Mouse (Mus musculus) forebrain, embryonic 15.5 days (tissue): ENCODE results near the gene Tubb2a. TPM values are rescaled to one million over a fixed set of nuclear protein-coding genes. Genes with fewer than 3 reads are reported as not detected.

Source experiments
- ATAC-seq: fragments of 200-750 bp; cut with Nextera tagmentation; replicated peaks from 2 replicates; pipeline ENCODE4 v1.8.0; 2017; ENCODE audit warnings: mild to moderate bottlenecking, moderate TSS enrichment, moderate library complexity
- H3K27ac ChIP-seq: fragments of 300-500 bp; sonication (generic); replicated peaks from 2 replicates; pipeline ENCODE4 v1.5.1; 2015; ENCODE audit warnings: mild to moderate bottlenecking, inconsistent platforms
- H3K27me3 ChIP-seq: fragments of 300-500 bp; sonication (generic); 2 replicates; pipeline ENCODE4 v1.6.1; 2015; ENCODE audit warnings: inconsistent platforms
- H3K36me3 ChIP-seq: fragments of 300-500 bp; sonication (generic); 2 replicates; pipeline ENCODE4 v1.6.1; 2015; ENCODE audit warnings: mild to moderate bottlenecking, inconsistent platforms
- H3K4me1 ChIP-seq: fragments of 300-500 bp; sonication (generic); 2 replicates; pipeline ENCODE4 v1.6.1; 2015; ENCODE audit warnings: inconsistent platforms
- H3K4me2 ChIP-seq: fragments of 300-500 bp; sonication (generic); replicated peaks from 2 replicates; pipeline ENCODE4 v1.6.1; 2015; ENCODE audit warnings: mild to moderate bottlenecking, inconsistent platforms
- H3K4me3 ChIP-seq: fragments of 300-500 bp; sonication (generic); 2 replicates; pipeline ENCODE4 v1.5.1; 2015; ENCODE audit warnings: mild to moderate bottlenecking, inconsistent platforms
- H3K9ac ChIP-seq: fragments of 300-500 bp; sonication (generic); replicated peaks from 2 replicates; pipeline ENCODE4 v1.6.1; 2015; ENCODE audit warnings: mild to moderate bottlenecking, inconsistent platforms
- H3K9me3 ChIP-seq: fragments of 300-500 bp; sonication (generic); 2 replicates; pipeline ENCODE4 v1.6.1; 2016; ENCODE audit warnings: inconsistent platforms
- WGBS: fragments of 180-500 bp; shearing (Covaris S2); methylation state at CpG from one replicate; pipeline ENCODE4 v1.1.7; 2015; ENCODE audit warnings: mixed read lengths; 5-methylcytosine and 5-hydroxymethylcytosine counted together
- polyA plus RNA-seq: library from polyadenylated mRNA; unstranded; fragments of >200 nt; fragmentation: Nextera tagmentation; extraction: Ambion mirVana; gene quantifications from 2 replicates; pipeline ENCODE4 v1.2.1, GENCODE M21; 2015

Tubb2a gene
- polyA plus RNA-seq, 1 experiment from 2014 or later: 1,682 TPM

DNA sequence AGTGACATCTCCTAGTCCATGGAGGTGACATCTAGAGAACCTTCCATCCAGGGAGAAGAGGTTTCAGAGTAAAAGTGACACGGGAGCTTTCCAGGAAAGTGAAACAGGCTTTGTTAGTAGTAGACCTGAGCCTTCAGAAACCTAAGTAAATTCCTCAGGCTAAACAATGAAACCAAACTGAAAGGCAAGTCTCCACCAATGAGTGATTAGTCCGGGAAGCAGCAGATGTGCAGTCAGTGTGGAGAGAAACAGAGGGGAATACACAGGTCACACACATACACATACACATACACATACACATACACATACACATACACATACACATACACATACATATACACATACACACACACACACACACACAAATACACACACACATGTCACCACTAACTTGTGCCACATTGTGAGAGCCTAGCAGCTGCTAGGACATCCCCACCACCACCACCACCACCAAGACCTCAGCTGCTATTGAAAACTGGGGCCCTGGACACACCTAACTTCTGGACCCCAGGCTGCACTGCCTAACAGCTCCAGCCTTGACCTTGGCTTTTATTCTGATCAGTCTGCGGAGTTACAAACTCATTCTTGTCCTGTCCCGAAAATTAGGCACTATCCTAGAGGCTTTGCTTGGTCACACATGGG lies 31.3 kb upstream of the Tubb2a start:
- Histone ChIP-seq H3K27ac (no peak overlapping the region), H3K4me1 (no peaks in the 10 kb centered on the region), H3K9ac (no peak overlapping the region), H3K36me3 (no peaks in the 10 kb centered on the region), H3K4me3 (no peak overlapping the region), H3K27me3 (no peaks in the 10 kb centered on the region), H3K4me2 (no peak overlapping the region), H3K9me3 (no peaks in the 10 kb centered on the region)
- ATAC-seq: no peak
- 63% methylated on average over 4 of the region's 4 CpGs for WGBS

DNA sequence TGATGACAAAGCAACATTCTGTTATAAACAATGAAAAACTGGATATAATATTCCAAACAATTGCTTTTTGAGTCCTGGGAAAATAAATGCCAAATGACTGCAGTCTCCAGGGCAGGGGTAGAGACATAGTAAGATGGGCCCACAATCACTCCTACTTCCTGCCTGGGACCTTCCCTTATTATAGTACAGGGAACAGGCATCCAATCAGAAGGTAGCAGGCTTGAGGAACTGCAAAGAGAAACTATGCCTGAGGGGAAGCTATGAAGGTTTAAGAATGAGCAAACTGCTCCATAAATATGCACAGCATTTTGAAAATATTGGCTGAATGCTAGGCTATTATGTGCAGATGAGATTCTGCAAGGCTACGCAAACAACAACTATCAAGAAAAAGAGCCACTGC lies 29.2 kb upstream of the Tubb2a start:
- 96% methylated on average over 1 of the region's 1 CpGs for WGBS

DNA sequence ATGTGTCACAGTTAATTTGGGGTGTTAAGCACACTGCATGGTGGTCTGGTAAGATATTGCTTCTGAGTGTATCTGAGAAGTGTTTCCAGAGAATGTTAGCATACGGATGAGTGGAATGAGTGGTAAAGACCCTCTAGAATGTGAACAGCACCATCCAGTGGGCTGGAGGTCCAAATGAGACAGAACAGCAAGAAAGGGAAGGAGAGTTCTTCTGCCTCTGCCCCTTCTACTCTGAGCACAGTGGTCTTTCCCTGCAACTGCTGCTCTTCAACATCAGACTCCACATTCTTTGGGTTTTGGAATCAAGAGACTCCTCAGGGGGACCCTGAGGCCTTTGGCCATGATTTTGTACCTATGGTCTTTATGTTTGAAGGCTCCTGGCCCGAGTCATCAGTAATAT lies 28.4 kb upstream of the Tubb2a start:
- 87% methylated on average over 2 of the region's 2 CpGs for WGBS
- Histone ChIP-seq H3K36me3 (no peaks in the 10 kb centered on the region), H3K4me3 (no peak overlapping the region), H3K9ac (no peak overlapping the region), H3K27ac (no peak overlapping the region), H3K9me3 (no peaks in the 10 kb centered on the region), H3K27me3 (no peaks in the 10 kb centered on the region), H3K4me1 (no peaks in the 10 kb centered on the region), H3K4me2 (no peak overlapping the region)
- ATAC-seq: no peak

More for the DNA sequence above, 29.2 kb upstream of the Tubb2a start:
- Histone ChIP-seq H3K36me3 (no peaks in the 10 kb centered on the region), H3K4me1 (no peaks in the 10 kb centered on the region), H3K9me3 (no peaks in the 10 kb centered on the region), H3K27ac (no peak overlapping the region), H3K4me2 (no peak overlapping the region), H3K27me3 (no peaks in the 10 kb centered on the region), H3K4me3 (no peak overlapping the region), H3K9ac (no peak overlapping the region)
- ATAC-seq: no peak

DNA sequence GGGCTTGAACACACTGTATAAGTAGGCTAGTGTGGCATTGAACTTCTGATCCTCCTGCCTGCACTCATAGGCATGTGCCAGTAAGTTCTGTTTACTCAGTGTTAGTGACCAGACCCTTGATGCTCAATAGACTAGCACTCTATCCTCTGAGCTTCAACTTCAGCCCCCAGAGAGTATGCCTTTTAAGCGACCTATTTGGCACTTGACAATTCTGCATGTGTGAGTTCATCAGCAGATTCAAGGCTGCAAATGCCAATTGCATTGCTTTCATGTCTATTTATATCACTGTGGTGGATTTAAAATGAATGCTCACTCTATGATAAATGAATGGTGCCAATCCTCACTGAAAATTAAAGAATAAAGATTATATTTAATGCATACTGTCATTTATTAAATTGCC lies 27.6 kb upstream of the Tubb2a start:
- Histone ChIP-seq H3K4me1 (no peaks in the 10 kb centered on the region), H3K4me2 (no peak overlapping the region), H3K27me3 (no peaks in the 10 kb centered on the region), H3K27ac (no peak overlapping the region), H3K9ac (no peak overlapping the region), H3K4me3 (no peak overlapping the region), H3K9me3 (no peaks in the 10 kb centered on the region), H3K36me3 (no peaks in the 10 kb centered on the region)
- ATAC-seq: no peak
- 67% methylated on average over 1 of the region's 1 CpGs for WGBS

DNA sequence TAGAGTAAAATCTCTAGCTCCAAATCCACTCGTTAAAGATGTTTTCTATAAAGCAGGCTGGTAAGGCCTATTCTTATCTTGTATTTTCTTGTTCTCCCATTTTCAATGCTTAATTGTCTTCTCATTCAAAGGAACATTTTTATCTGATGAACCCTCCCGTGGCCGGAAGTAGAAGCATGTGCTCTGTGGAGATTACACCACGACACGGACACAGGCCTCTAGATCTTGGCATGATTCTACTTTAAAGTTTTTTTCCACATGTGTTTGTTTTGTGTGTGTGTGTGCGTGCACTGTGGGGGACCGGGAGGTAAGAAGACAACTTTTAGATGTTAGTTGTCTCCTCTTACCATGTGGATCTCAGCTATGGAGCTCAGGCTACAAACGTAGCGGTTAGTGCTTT lies 24.1 kb upstream of the Tubb2a start:
- H3K27me3 ChIP-seq: no peaks in the 10 kb centered on the region
- no peaks in the 10 kb centered on the region for H3K9me3 ChIP-seq
- no peak overlapping the region for H3K27ac ChIP-seq
- no peak for ATAC-seq
- no peaks in the 10 kb centered on the region for H3K36me3 ChIP-seq
- 68% methylated on average over 9 of the region's 9 CpGs for WGBS
- H3K4me1 ChIP-seq: peaks cover 4% of the 10 kb centered on the region
- no peak overlapping the region for H3K4me3 ChIP-seq
- no peak overlapping the region for H3K9ac ChIP-seq
- H3K4me2 ChIP-seq: no peak overlapping the region

DNA sequence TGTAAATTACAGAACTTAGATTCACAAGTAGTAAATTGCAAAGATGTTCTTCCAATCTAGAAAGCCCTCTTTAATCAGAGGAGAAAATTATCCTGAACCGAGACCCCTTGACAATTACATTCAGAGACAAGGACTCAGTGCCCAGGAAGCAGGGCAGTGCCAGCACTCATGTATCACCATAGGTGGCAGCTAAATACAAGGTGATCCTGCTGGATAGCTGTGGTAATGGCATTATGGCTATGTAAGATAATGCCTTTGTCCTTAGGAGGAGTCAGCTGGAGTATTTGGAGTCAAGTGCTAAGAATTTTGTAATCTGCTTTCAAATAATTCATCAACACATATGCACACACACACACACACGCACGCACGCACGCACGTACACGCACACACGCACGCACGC lies 23.4 kb upstream of the Tubb2a start:
- H3K9me3 ChIP-seq: no peaks in the 10 kb centered on the region
- no peak overlapping the region for H3K9ac ChIP-seq
- no peak overlapping the region for H3K27ac ChIP-seq
- no peak overlapping the region for H3K4me3 ChIP-seq
- H3K4me1 ChIP-seq: peaks cover 10% of the 10 kb centered on the region
- no peak for ATAC-seq
- H3K27me3 ChIP-seq: no peaks in the 10 kb centered on the region
- whole genome bisulfite sequencing: 93% methylated on average over 10 of the region's 10 CpGs
- H3K36me3 ChIP-seq: no peaks in the 10 kb centered on the region
- H3K4me2 ChIP-seq: no peak overlapping the region

DNA sequence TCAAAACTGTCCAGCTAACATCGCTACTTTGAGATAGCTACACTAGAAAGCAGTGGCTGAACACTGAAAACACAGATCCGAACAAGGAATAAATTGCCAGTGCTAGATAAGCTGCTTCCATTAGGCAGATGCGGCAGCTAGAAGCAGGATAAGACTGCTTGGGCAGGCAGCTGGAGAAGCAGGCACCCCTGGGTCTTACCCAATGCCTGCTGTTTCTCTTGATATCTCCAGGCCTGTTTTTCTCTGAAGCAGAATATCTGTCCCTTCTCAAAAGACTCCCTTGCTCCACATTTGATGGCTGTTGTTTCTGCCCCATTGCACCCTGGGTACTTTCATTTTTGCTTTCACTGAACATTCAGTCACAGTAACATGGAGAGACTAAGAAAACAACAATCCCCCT lies 22.9 kb upstream of the Tubb2a start:
- Histone ChIP-seq H3K4me3 (no peak overlapping the region), H3K9ac (no peak overlapping the region), H3K4me1 (peaks cover 15% of the 10 kb centered on the region), H3K9me3 (no peaks in the 10 kb centered on the region), H3K4me2 (no peak overlapping the region), H3K36me3 (no peaks in the 10 kb centered on the region), H3K27me3 (no peaks in the 10 kb centered on the region), H3K27ac (no peak overlapping the region)
- no peak for ATAC-seq
- WGBS: 80% methylated on average over 3 of the region's 3 CpGs

DNA sequence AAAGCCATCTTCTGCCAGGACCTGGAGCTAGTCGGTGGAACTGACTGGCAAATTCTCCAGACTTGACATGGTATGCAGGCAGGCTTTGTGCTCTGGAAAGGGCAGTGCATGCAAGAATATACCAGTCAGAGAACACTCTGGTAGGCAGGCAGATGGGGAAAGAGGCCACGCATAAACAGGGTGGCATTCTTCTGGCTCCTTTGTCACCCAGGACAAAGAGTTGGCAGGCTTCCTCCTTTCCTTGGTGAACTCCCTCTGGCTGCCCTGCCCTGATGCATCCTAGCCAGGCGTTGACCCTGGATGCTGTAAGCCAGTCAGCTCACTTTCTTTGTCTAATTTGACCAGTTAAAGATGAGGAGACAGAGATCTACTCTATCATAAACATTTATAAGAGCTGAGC lies 19.3 kb upstream of the Tubb2a start:
- Histone ChIP-seq H3K9me3 (no peaks in the 10 kb centered on the region), H3K4me3 (no peak overlapping the region), H3K27ac (peak overlapping the region; percentile 90), H3K36me3 (no peaks in the 10 kb centered on the region), H3K27me3 (no peaks in the 10 kb centered on the region), H3K9ac (no peak overlapping the region), H3K4me2 (no peak overlapping the region), H3K4me1 (peaks cover 27% of the 10 kb centered on the region)
- 42% methylated on average over 3 of the region's 3 CpGs for WGBS
- no peak; the same call in 1 of the 2 replicates for ATAC-seq

DNA sequence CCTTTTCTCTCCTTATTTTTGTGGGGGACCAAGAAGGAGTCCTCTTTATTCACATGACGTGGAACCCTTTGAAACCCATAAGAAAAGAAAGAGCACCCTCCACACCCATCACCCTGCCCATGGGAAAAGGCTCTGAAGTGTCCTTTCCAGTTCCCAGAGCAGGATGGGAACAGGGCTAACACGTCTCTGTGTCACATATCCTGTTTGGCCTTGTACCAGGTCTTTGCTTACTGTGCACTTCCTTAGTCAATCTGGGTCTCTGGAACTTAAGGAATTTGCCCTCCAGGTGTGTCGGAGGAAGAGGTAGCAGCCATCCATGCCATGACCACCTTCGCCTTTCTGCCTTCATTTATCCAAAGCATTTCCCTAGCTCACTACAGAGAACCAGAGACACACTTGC lies 18.6 kb upstream of the Tubb2a start:
- H3K36me3 ChIP-seq: no peaks in the 10 kb centered on the region
- 42% methylated on average over 4 of the region's 4 CpGs for WGBS
- H3K9me3 ChIP-seq: no peaks in the 10 kb centered on the region
- ATAC-seq: peak; percentile 77
- no peaks in the 10 kb centered on the region for H3K27me3 ChIP-seq
- peak overlapping the region; percentile 36 for H3K4me2 ChIP-seq
- no peak overlapping the region for H3K4me3 ChIP-seq
- H3K9ac ChIP-seq: no peak overlapping the region
- peak overlapping the region; percentile 90 for H3K27ac ChIP-seq
- H3K4me1 ChIP-seq: peaks cover 27% of the 10 kb centered on the region

DNA sequence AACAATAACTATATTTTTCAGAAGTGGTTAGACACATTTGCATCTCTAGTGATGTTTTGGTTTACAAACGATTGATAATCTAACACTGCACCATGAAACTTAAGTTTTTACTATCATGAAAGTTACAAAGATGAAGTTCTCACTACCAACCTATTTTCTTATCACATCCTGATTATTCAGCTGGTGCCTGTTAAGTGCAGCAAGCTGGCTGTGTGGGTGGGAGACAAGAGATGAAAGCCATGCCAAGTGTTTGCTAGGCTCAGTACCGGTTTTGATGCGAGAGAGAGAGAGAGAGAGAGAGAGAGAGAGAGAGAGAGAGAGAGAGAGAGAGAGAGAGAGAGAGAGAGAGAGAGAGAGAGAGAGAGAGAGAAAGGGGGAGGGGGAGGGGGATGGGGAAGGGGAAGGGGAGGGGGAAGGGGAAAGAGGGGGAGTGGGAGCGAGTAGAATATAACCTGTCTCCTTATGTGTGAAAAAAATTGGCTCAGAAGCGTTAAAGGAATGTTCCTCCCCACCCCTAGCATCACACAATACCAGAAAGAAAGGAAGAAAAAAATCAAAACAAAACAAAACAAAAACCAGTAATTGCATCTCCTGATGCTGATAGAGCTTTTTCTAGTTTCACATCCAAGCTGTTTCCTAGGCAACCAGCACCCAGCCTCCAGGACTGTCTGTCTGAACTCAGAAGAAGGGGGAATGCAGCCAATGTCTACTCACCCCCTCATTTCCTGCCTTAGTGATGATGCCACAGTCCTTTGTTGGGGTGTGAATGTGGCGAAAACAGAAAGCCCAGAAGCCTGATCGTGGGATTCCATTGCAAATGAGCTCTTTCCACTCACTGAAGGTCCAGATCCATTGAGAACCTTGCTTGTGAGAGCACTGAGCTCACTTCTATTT lies 18.0 kb upstream of the Tubb2a start:
- Histone ChIP-seq H3K9me3 (no peaks in the 10 kb centered on the region), H3K27ac (peak overlapping the region; percentile 90), H3K4me2 (peak overlapping the region; percentile 36), H3K27me3 (no peaks in the 10 kb centered on the region), H3K9ac (no peak overlapping the region), H3K36me3 (no peaks in the 10 kb centered on the region), H3K4me3 (peak overlapping the region; percentile 16; the same call in 1 of the 2 replicates), H3K4me1 (peaks cover 27% of the 10 kb centered on the region)
- peak; percentile 98 for ATAC-seq
- 11% methylated on average over 6 of the region's 7 CpGs for WGBS

DNA sequence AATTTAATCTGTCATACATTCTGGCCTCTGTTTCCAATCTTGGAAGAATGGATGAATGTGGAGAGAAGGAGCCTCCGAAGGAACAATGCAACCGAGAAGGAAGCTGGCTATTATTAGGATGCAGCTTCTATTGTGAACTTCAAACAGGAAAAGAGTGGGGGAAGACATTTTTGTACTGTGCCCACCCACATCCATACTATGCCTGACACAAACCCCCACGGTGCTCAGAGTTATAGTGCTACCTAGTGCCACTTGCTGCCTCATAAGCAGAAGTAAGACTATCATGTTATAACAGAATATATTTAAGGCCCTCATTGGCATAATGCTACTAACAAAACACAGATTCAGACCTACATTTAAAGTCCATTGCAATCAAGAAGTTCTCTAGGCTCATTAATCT lies 11.6 kb upstream of the Tubb2a start:
- Histone ChIP-seq H3K4me1 (peaks cover 28% of the 10 kb centered on the region), H3K9me3 (no peaks in the 10 kb centered on the region), H3K4me2 (no peak overlapping the region), H3K36me3 (no peaks in the 10 kb centered on the region), H3K27ac (peak overlapping the region; percentile 87), H3K27me3 (no peaks in the 10 kb centered on the region), H3K9ac (no peak overlapping the region), H3K4me3 (no peak overlapping the region)
- 48% methylated on average over 3 of the region's 3 CpGs for WGBS
- ATAC-seq: no peak

DNA sequence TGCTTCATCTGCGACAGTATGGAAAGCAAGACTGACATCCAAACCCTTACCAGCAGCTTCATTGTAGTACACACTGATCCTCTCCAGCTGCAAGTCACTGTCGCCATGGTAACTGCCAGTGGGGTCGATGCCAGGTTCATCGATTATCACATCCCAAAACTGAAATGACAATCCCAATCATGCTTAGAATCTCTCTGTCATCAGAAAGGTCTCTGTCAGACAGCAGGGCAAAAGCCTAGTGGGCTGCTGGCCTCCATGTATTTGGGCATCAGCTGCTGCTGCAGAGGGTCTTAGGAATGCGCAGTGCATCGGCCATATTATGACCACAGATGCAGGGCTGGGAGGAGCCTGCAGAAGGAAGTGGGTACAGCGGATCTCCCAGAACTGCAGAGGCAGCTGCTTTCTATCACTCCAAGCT lies 11.1 kb upstream of the Tubb2a start:
- 43% methylated on average over 7 of the region's 7 CpGs for WGBS
- Histone ChIP-seq H3K4me2 (no peak overlapping the region), H3K4me1 (peaks cover 28% of the 10 kb centered on the region), H3K36me3 (no peaks in the 10 kb centered on the region), H3K27ac (peak overlapping the region; percentile 87), H3K9me3 (no peaks in the 10 kb centered on the region), H3K27me3 (no peaks in the 10 kb centered on the region), H3K9ac (no peak overlapping the region), H3K4me3 (no peak overlapping the region)
- ATAC-seq: peak; percentile 85
